Mouse (Mus musculus) limb, embryonic 13.5 days (tissue): ENCODE results near the gene Lemd1. TPM values are rescaled to one million over a fixed set of nuclear protein-coding genes. Genes with fewer than 3 reads are reported as not detected.

Source experiments
- ATAC-seq: fragments of 200-750 bp; cut with Nextera tagmentation; 2 replicates; pipeline ENCODE4 v1.8.0; 2017; ENCODE audit warnings: low read depth, moderate number of reproducible peaks, moderate TSS enrichment; ENCODE audit not compliant: low FRiP score
- H3K27ac ChIP-seq: fragments of 300-500 bp; sonication (generic); 2 replicates; pipeline ENCODE4 v1.5.1; 2015; ENCODE audit warnings: inconsistent platforms, mild to moderate bottlenecking, moderate library complexity
- H3K27me3 ChIP-seq: fragments of 300-500 bp; sonication (generic); 2 replicates; pipeline ENCODE4 v1.6.1; 2015; ENCODE audit warnings: mild to moderate bottlenecking, inconsistent platforms
- H3K36me3 ChIP-seq: fragments of 300-500 bp; sonication (generic); 2 replicates; pipeline ENCODE4 v1.6.1; 2015; ENCODE audit warnings: inconsistent platforms, mild to moderate bottlenecking, moderate library complexity
- H3K4me1 ChIP-seq: fragments of 300-500 bp; sonication (generic); 2 replicates; pipeline ENCODE4 v1.6.1; 2015; ENCODE audit warnings: inconsistent platforms
- H3K4me2 ChIP-seq: fragments of 300-500 bp; sonication (generic); replicated peaks from 2 replicates; pipeline ENCODE4 v1.6.1; 2015; ENCODE audit warnings: inconsistent platforms, mild to moderate bottlenecking, moderate library complexity
- H3K4me3 ChIP-seq: fragments of 300-500 bp; sonication (generic); 2 replicates; pipeline ENCODE4 v1.5.1; 2015; ENCODE audit warnings: moderate library complexity, mild to moderate bottlenecking, inconsistent platforms
- H3K9ac ChIP-seq: fragments of 300-500 bp; sonication (generic); 2 replicates; pipeline ENCODE4 v1.6.1; 2015; ENCODE audit warnings: mild to moderate bottlenecking, inconsistent platforms
- H3K9me3 ChIP-seq: fragments of 300-500 bp; sonication (generic); 2 replicates; pipeline ENCODE4 v1.6.1; 2016; ENCODE audit warnings: inconsistent platforms
- WGBS: fragments of 180-500 bp; shearing (Covaris S2); methylation state at CpG from one replicate; pipeline ENCODE4 v1.1.7; 2015; 5-methylcytosine and 5-hydroxymethylcytosine counted together
- polyA plus RNA-seq: library from polyadenylated mRNA; unstranded; fragments of >200 nt; fragmentation: Nextera tagmentation; extraction: Ambion mirVana; gene quantifications from 2 replicates; pipeline ENCODE4 v1.2.1, GENCODE M21; 2015

The Lemd1 gene
- 0.69 and 1.1 TPM in 2 replicates for polyA plus RNA-seq

- Histone ChIP-seq H3K4me3 (peak within 1 kb of the TSS; percentile 64), H3K9me3 (no peaks in the 10 kb centered on the region), H3K4me1 (peaks cover 46% of the 10 kb centered on the region), H3K27me3 (peaks cover 85% of the 10 kb centered on the region), H3K4me2 (peak within 1 kb of the TSS; percentile 92), H3K27ac (no peak within 1 kb of the TSS), H3K9ac (peak within 1 kb of the TSS; percentile 73), H3K36me3 (no peaks in the 10 kb centered on the region)
- under 1% methylated on average over 34 of the region's 34 CpGs for WGBS
- no peak for ATAC-seq
Observed at GRCm38 (mm10) chr1:132191093-132191785, at the start of gene Lemd1, which contains the start of gene AC124108.1. Lemd1 (plus strand) TSS chr1:132191431. AC124108.1 (plus strand) TSS chr1:132191457.

- no peak overlapping the region for H3K4me2 ChIP-seq
- no peaks in the 10 kb centered on the region for H3K9me3 ChIP-seq
- peaks cover 17% of the 10 kb centered on the region for H3K4me1 ChIP-seq
- WGBS: 45% methylated on average over 13 of the region's 13 CpGs
- H3K27me3 ChIP-seq: peaks cover 14% of the 10 kb centered on the region
- H3K27ac ChIP-seq: no peak overlapping the region
- no peak for ATAC-seq
- H3K9ac ChIP-seq: no peak overlapping the region
- H3K36me3 ChIP-seq: no peaks in the 10 kb centered on the region
- H3K4me3 ChIP-seq: no peak overlapping the region
Observed at GRCm38 (mm10) chr1:132141753-132142152, 49.5 kb upstream of the Lemd1 start.

GRCm38 (mm10) chr1:132143079-132143478, 48.2 kb upstream of the Lemd1 start:
- WGBS: 63% methylated on average over 5 of the region's 5 CpGs
- no peak for ATAC-seq

GRCm38 (mm10) chr1:132143730-132144129, 47.5 kb upstream of the Lemd1 start:
- Histone ChIP-seq H3K27me3 (peaks cover 4% of the 10 kb centered on the region), H3K4me2 (no peak overlapping the region), H3K9me3 (no peaks in the 10 kb centered on the region), H3K4me3 (no peak overlapping the region), H3K36me3 (no peaks in the 10 kb centered on the region), H3K9ac (no peak overlapping the region), H3K4me1 (peaks cover 9% of the 10 kb centered on the region), H3K27ac (no peak overlapping the region)
- no peak for ATAC-seq
- 62% methylated on average over 4 of the region's 4 CpGs for WGBS

More at GRCm38 (mm10) chr1:132143079-132143478, 48.2 kb upstream of the Lemd1 start:
- no peak overlapping the region for H3K9ac ChIP-seq
- peaks cover 15% of the 10 kb centered on the region for H3K4me1 ChIP-seq
- no peaks in the 10 kb centered on the region for H3K36me3 ChIP-seq
- no peaks in the 10 kb centered on the region for H3K9me3 ChIP-seq
- H3K27ac ChIP-seq: no peak overlapping the region
- no peak overlapping the region for H3K4me2 ChIP-seq
- peaks cover 11% of the 10 kb centered on the region for H3K27me3 ChIP-seq
- no peak overlapping the region for H3K4me3 ChIP-seq

- ATAC-seq: no peak
- WGBS: 31% methylated on average over 2 of the region's 2 CpGs
- no peak overlapping the region for H3K9ac ChIP-seq
- H3K36me3 ChIP-seq: no peaks in the 10 kb centered on the region
- H3K27ac ChIP-seq: no peak overlapping the region
- peaks cover 4% of the 10 kb centered on the region; the same call in 1 of the 2 replicates for H3K4me1 ChIP-seq
- peaks cover 3% of the 10 kb centered on the region for H3K27me3 ChIP-seq
- H3K4me2 ChIP-seq: no peak overlapping the region
- no peaks in the 10 kb centered on the region for H3K9me3 ChIP-seq
- no peak overlapping the region for H3K4me3 ChIP-seq
Observed at GRCm38 (mm10) chr1:132144223-132144622, 47.0 kb upstream of the Lemd1 start.

GRCm38 (mm10) chr1:132144837-132145236, 46.4 kb upstream of the Lemd1 start:
- peaks cover 1% of the 10 kb centered on the region; the same call in 1 of the 2 replicates for H3K4me1 ChIP-seq
- ATAC-seq: no peak
- H3K4me3 ChIP-seq: no peak overlapping the region
- no peak overlapping the region for H3K4me2 ChIP-seq
- H3K9me3 ChIP-seq: no peaks in the 10 kb centered on the region
- peaks cover 3% of the 10 kb centered on the region for H3K27me3 ChIP-seq
- 71% methylated on average over 3 of the region's 3 CpGs for WGBS
- no peaks in the 10 kb centered on the region for H3K36me3 ChIP-seq
- H3K9ac ChIP-seq: no peak overlapping the region
- H3K27ac ChIP-seq: no peak overlapping the region

- no peaks in the 10 kb centered on the region for H3K36me3 ChIP-seq
- no peaks in the 10 kb centered on the region for H3K9me3 ChIP-seq
- 0 out of 2 replicates have a peak, but pooled peaks cover 6% of the 10 kb centered on the region for H3K4me1 ChIP-seq
- peaks cover 3% of the 10 kb centered on the region; the same call in 1 of the 2 replicates for H3K27me3 ChIP-seq
- no peak overlapping the region for H3K9ac ChIP-seq
- no peak for ATAC-seq
- H3K27ac ChIP-seq: no peak overlapping the region
- no peak overlapping the region for H3K4me3 ChIP-seq
- H3K4me2 ChIP-seq: no peak overlapping the region
- 87% methylated on average over 8 of the region's 8 CpGs for WGBS
Observed at GRCm38 (mm10) chr1:132145973-132146685, 45.1 kb upstream of the Lemd1 start.

GRCm38 (mm10) chr1:132149410-132149809, 41.8 kb upstream of the Lemd1 start:
- Histone ChIP-seq H3K9me3 (no peaks in the 10 kb centered on the region), H3K36me3 (no peaks in the 10 kb centered on the region), H3K27me3 (no peaks in the 10 kb centered on the region), H3K27ac (no peak overlapping the region), H3K4me2 (no peak overlapping the region), H3K9ac (no peak overlapping the region), H3K4me3 (no peak overlapping the region), H3K4me1 (0 out of 2 replicates have a peak, but pooled peaks cover 10% of the 10 kb centered on the region)
- ATAC-seq: no peak
- 54% methylated on average over 2 of the region's 2 CpGs for WGBS

- no peaks in the 10 kb centered on the region for H3K9me3 ChIP-seq
- H3K36me3 ChIP-seq: no peaks in the 10 kb centered on the region
- no peak overlapping the region for H3K27ac ChIP-seq
- WGBS: 48% methylated on average over 1 of the region's 1 CpGs
- no peaks in the 10 kb centered on the region for H3K27me3 ChIP-seq
- H3K4me1 ChIP-seq: 0 out of 2 replicates have a peak, but pooled peaks cover 10% of the 10 kb centered on the region
- H3K4me2 ChIP-seq: no peak overlapping the region
- no peak for ATAC-seq
- H3K4me3 ChIP-seq: no peak overlapping the region
- H3K9ac ChIP-seq: no peak overlapping the region
Observed at GRCm38 (mm10) chr1:132150171-132150570, 41.1 kb upstream of the Lemd1 start.

- Histone ChIP-seq H3K27me3 (no peaks in the 10 kb centered on the region), H3K4me1 (0 out of 2 replicates have a peak, but pooled peaks cover 10% of the 10 kb centered on the region), H3K27ac (no peak overlapping the region), H3K4me2 (no peak overlapping the region), H3K36me3 (no peaks in the 10 kb centered on the region), H3K9me3 (no peaks in the 10 kb centered on the region), H3K9ac (no peak overlapping the region), H3K4me3 (no peak overlapping the region)
- 70% methylated on average over 15 of the region's 15 CpGs for WGBS
- no peak for ATAC-seq
Observed at GRCm38 (mm10) chr1:132150817-132151601, 40.2 kb upstream of the Lemd1 start.

- Histone ChIP-seq H3K27ac (no peak overlapping the region), H3K36me3 (no peaks in the 10 kb centered on the region), H3K4me1 (0 out of 2 replicates have a peak, but pooled peaks cover 10% of the 10 kb centered on the region), H3K4me3 (no peak overlapping the region), H3K4me2 (no peak overlapping the region), H3K9me3 (no peaks in the 10 kb centered on the region), H3K9ac (no peak overlapping the region), H3K27me3 (no peaks in the 10 kb centered on the region)
- 47% methylated on average over 2 of the region's 2 CpGs for WGBS
- ATAC-seq: no peak
Observed at GRCm38 (mm10) chr1:132151908-132152307, 39.3 kb upstream of the Lemd1 start.
